8 mouse cellular contexts compared by ENCODE assay signal in genomic region chr7:80269751-80270255, GRCm38 (mm10). TPM values are rescaled to one million over a fixed set of nuclear protein-coding genes. Genes with fewer than 3 reads are reported as not detected.
A peak's percentile ranks its signal among the peaks of the same experiment; 100 is the strongest.
DNase-seq lines count a peak whose midpoint lies in the region; ATAC-seq lines count a peak whose summit lies in the region.

No protein-coding gene starts in this region.

- peaks cover 21% of the 10 kb centered on the region for H3K4me1 ChIP-seq in hindbrain, embryonic 12.5 days
- peaks cover 46% of the 10 kb centered on the region for H3K4me1 ChIP-seq in liver, embryonic 13.5 days (replicated peaks)
- H3K4me1 ChIP-seq in neural tube, embryonic 15.5 days, result peaks cover 29% of the 10 kb centered on the region

- DNase-seq in cerebellum, adult 11-12 months, result peak; percentile 68
- DNase-seq in cerebellum, adult 8-10 months, result no peak
- peak; percentile 67 for DNase-seq in urinary bladder, postnatal 14 days (ENCODE audit: low spot score)
- no peak for DNase-seq in urinary bladder, postnatal 4 days (ENCODE audit: low spot score in 2 of 2)
- DNase-seq in liver, embryonic 13.5 days, result peak; percentile 36
- DNase-seq in thymus, postnatal 10 days (ENCODE audit: low spot score in 2 of 2), result no peak

- H3K9ac ChIP-seq in hindbrain, embryonic 12.5 days, result peak overlapping the region; percentile 84
- H3K9ac ChIP-seq in liver, embryonic 13.5 days, result peak overlapping the region; percentile 88
- H3K9ac ChIP-seq in neural tube, embryonic 15.5 days (replicated peaks), result peak overlapping the region; percentile 80

- peaks cover 13% of the 10 kb centered on the region for H3K9me3 ChIP-seq in hindbrain, embryonic 12.5 days (replicated peaks)
- H3K9me3 ChIP-seq in liver, embryonic 13.5 days (replicated peaks), result no peaks in the 10 kb centered on the region
- H3K9me3 ChIP-seq in neural tube, embryonic 15.5 days (replicated peaks), result no peaks in the 10 kb centered on the region; the same call in 1 of the 2 replicates

- H3K36me3 ChIP-seq in hindbrain, embryonic 12.5 days, result peaks cover 52% of the 10 kb centered on the region
- peaks cover 47% of the 10 kb centered on the region for H3K36me3 ChIP-seq in liver, embryonic 13.5 days
- peaks cover 51% of the 10 kb centered on the region for H3K36me3 ChIP-seq in neural tube, embryonic 15.5 days

- H3K27ac ChIP-seq in hindbrain, embryonic 12.5 days, result peak overlapping the region; percentile 75
- H3K27ac ChIP-seq in liver, embryonic 13.5 days, result peak overlapping the region; percentile 75
- peak overlapping the region; percentile 79 for H3K27ac ChIP-seq in neural tube, embryonic 15.5 days (replicated peaks)

- peak overlapping the region; percentile 96 for H3K4me2 ChIP-seq in hindbrain, embryonic 12.5 days (replicated peaks)
- H3K4me2 ChIP-seq in liver, embryonic 13.5 days, result peak overlapping the region; percentile 96
- H3K4me2 ChIP-seq in neural tube, embryonic 15.5 days, result peak overlapping the region; percentile 79

- WGBS in hindbrain, embryonic 12.5 days, result 1% methylated on average over 23 of the region's 23 CpGs
- WGBS in liver, embryonic 13.5 days (ENCODE audit: insufficient replicate concordance), result under 1% methylated on average over 23 of the region's 23 CpGs
- WGBS in neural tube, embryonic 15.5 days, result under 1% methylated on average over 23 of the region's 23 CpGs

- peak; percentile 72 for ATAC-seq in hindbrain, embryonic 12.5 days (ENCODE audit: low FRiP score)
- peak; percentile 71 for ATAC-seq in liver, embryonic 13.5 days (ENCODE audit: low read depth)
- peak; percentile 71 for ATAC-seq in neural tube, embryonic 15.5 days (ENCODE audit: low FRiP score)

- no peaks in the 10 kb centered on the region for H3K27me3 ChIP-seq in hindbrain, embryonic 12.5 days
- no peaks in the 10 kb centered on the region for H3K27me3 ChIP-seq in liver, embryonic 13.5 days
- no peaks in the 10 kb centered on the region for H3K27me3 ChIP-seq in neural tube, embryonic 15.5 days (replicated peaks)

- H3K4me3 ChIP-seq in hindbrain, embryonic 12.5 days, result peak overlapping the region; percentile 86
- peak overlapping the region; percentile 88 for H3K4me3 ChIP-seq in liver, embryonic 13.5 days (replicated peaks)
- peak overlapping the region; percentile 85 for H3K4me3 ChIP-seq in neural tube, embryonic 15.5 days (replicated peaks)

RNA-seq across cellular contexts. Expression of gene Vps33b, which starts 0.4 kb away (rescaled TPM):
- polyA plus RNA-seq in hindbrain, embryonic 12.5 days (2016; fragmentation: Nextera tagmentation; extraction: Ambion mirVana), result 21.1 and 22.9 TPM in 2 replicates
- polyA plus RNA-seq in liver, embryonic 13.5 days (2015; fragmentation: Nextera tagmentation; extraction: Ambion mirVana), result 4.4 and 7.9 TPM in 2 replicates
- 27.8 and 28.9 TPM in 2 replicates for polyA plus RNA-seq in neural tube, embryonic 15.5 days (2015; fragmentation: Nextera tagmentation; extraction: Ambion mirVana)

RNA-seq across cellular contexts. Expression of gene Ngrn, which starts 8.8 kb away (rescaled TPM):
- 55.0 and 55.1 TPM in 2 replicates for polyA plus RNA-seq in hindbrain, embryonic 12.5 days (2016; fragmentation: Nextera tagmentation; extraction: Ambion mirVana)
- polyA plus RNA-seq in liver, embryonic 13.5 days (2015; fragmentation: Nextera tagmentation; extraction: Ambion mirVana), result 33.5 and 37.2 TPM in 2 replicates
- polyA plus RNA-seq in neural tube, embryonic 15.5 days (2015; fragmentation: Nextera tagmentation; extraction: Ambion mirVana), result 65.6 and 68.2 TPM in 2 replicates

RNA-seq across cellular contexts. Expression of gene Ttll13, which starts 23.6 kb away (rescaled TPM):
- 2.0 and 2.7 TPM in 2 replicates for polyA plus RNA-seq in hindbrain, embryonic 12.5 days (2016; fragmentation: Nextera tagmentation; extraction: Ambion mirVana)
- polyA plus RNA-seq in liver, embryonic 13.5 days (2015; fragmentation: Nextera tagmentation; extraction: Ambion mirVana), result 0.23 and 0.72 TPM in 2 replicates
- polyA plus RNA-seq in neural tube, embryonic 15.5 days (2015; fragmentation: Nextera tagmentation; extraction: Ambion mirVana), result 2.0 and 2.4 TPM in 2 replicates

RNA-seq across cellular contexts. Expression of gene Prc1, which starts 24.4 kb away (rescaled TPM):
- polyA plus RNA-seq in hindbrain, embryonic 12.5 days (2016; fragmentation: Nextera tagmentation; extraction: Ambion mirVana), result 110 and 117 TPM in 2 replicates
- polyA plus RNA-seq in liver, embryonic 13.5 days (2015; fragmentation: Nextera tagmentation; extraction: Ambion mirVana), result 114 and 130 TPM in 2 replicates
- polyA plus RNA-seq in neural tube, embryonic 15.5 days (2015; fragmentation: Nextera tagmentation; extraction: Ambion mirVana), result 23.9 and 48.7 TPM in 2 replicates

RNA-seq across cellular contexts. Expression of gene Gdpgp1, which starts 37.1 kb away (rescaled TPM):
- polyA plus RNA-seq in hindbrain, embryonic 12.5 days (2016; fragmentation: Nextera tagmentation; extraction: Ambion mirVana), result 4.6 and 4.9 TPM in 2 replicates
- 2.4 and 3.0 TPM in 2 replicates for polyA plus RNA-seq in liver, embryonic 13.5 days (2015; fragmentation: Nextera tagmentation; extraction: Ambion mirVana)
- 4.6 and 5.5 TPM in 2 replicates for polyA plus RNA-seq in neural tube, embryonic 15.5 days (2015; fragmentation: Nextera tagmentation; extraction: Ambion mirVana)

Comparison
In these comparisons a context has a peak if more than half of its experiments do, and no peak if none do; other contexts are left out.
1. DNase-seq: peak in cerebellum, adult 11-12 months (single experiment), urinary bladder, postnatal 14 days (single experiment) and liver, embryonic 13.5 days (single experiment); none in cerebellum, adult 8-10 months (single experiment), urinary bladder, postnatal 4 days (0 of 2) and thymus, postnatal 10 days (0 of 2).
2. Peak in every context shown above with its lines, with median percentiles within 50 percentile points of each other: ATAC-seq, H3K27ac ChIP-seq, H3K4me2 ChIP-seq, H3K4me3 ChIP-seq and H3K9ac ChIP-seq.